Mouse (Mus musculus) CD4-positive helper T cell, adult 2 months (primary cell): ENCODE measurements around the gene Arntl.

ENCODE experiments used
- DNase-seq: peaks from one replicate; pipeline ENCODE4 v3.0.0-alpha.2; 2012; ENCODE audit warnings: low read depth, missing footprints, low spot score

The Arntl gene

GRCm38 (mm10) chr7:113289211-113289610, 81.9 kb downstream of the Arntl start:
- no peak for DNase-seq

GRCm38 (mm10) chr7:113291741-113292140, 84.5 kb downstream of the Arntl start:
- no peak for DNase-seq

- no peak for DNase-seq
These were observed 84.9 kb downstream of the Arntl start for GRCm38 (mm10) chr7:113292193-113292592.

- DNase-seq, result no peak
These were observed 87.3 kb downstream of the Arntl start for GRCm38 (mm10) chr7:113294598-113294997.

GRCm38 (mm10) chr7:113295077-113295890, 88.0 kb downstream of the Arntl start:
- peak; percentile 41 for DNase-seq

GRCm38 (mm10) chr7:113297813-113298212, 90.5 kb downstream of the Arntl start:
- no peak for DNase-seq

GRCm38 (mm10) chr7:113310136-113310535, 102.9 kb downstream of the Arntl start:
- DNase-seq, result no peak

GRCm38 (mm10) chr7:113311784-113312183, 104.5 kb downstream of the Arntl start:
- peak; percentile 49 for DNase-seq

GRCm38 (mm10) chr7:113320128-113320527, 112.9 kb downstream of the Arntl start:
- DNase-seq, result no peak

GRCm38 (mm10) chr7:113334036-113334435, 126.8 kb downstream of the Arntl start:
- DNase-seq, result no peak

- DNase-seq, result no peak
These were observed 128.0 kb downstream of the Arntl start for GRCm38 (mm10) chr7:113335250-113335649.

- DNase-seq, result no peak
These were observed 140.0 kb downstream of the Arntl start for GRCm38 (mm10) chr7:113347271-113347670.

- no peak for DNase-seq
These were observed 140.4 kb downstream of the Arntl start for GRCm38 (mm10) chr7:113347694-113348093.

- no peak for DNase-seq
These were observed 141.8 kb downstream of the Arntl start for GRCm38 (mm10) chr7:113349089-113349488.
